Mouse (Mus musculus): ENCODE measurements around the gene Terf2ip.
A peak's percentile ranks its signal among the peaks of the same experiment; 100 is the strongest.

GRCm38 (mm10) chr8:112010997-112011815 lies at the start of gene Terf2ip, which contains the start of gene Kars:
- peak; percentile 98 for TF ChIP-seq POLR2A (IDR thresholded peaks at IDR 0.05; ENCODE audit: insufficient read depth, low read depth, low read length)
- no peak for TF ChIP-seq CTCF (IDR thresholded peaks at IDR 0.05; ENCODE audit: insufficient read depth, low read depth, low read length)
